Mouse (Mus musculus) cortical plate, adult 2 months (tissue): ENCODE data around the gene B3gnt5. TPM values are rescaled to one million over a fixed set of nuclear protein-coding genes. Genes with fewer than 3 reads are reported as not detected.

Experiments used
- H3K27ac ChIP-seq: fragments of 200-500 bp; 2 replicates; pipeline ENCODE4 v1.5.1; 2012; ENCODE audit warnings: low read length, control low read depth, inconsistent platforms; ENCODE audit not compliant: insufficient read depth
- H3K4me1 ChIP-seq: fragments of 200-500 bp; 2 replicates; pipeline ENCODE4 v1.6.1; 2011; ENCODE audit warnings: low read length; ENCODE audit not compliant: control insufficient read depth, insufficient read depth
- H3K4me3 ChIP-seq: fragments of 200-500 bp; 2 replicates; pipeline ENCODE4 v1.5.1; 2011; ENCODE audit warnings: mild to moderate bottlenecking, low read length, control low read depth; ENCODE audit not compliant: insufficient read depth
- CTCF ChIP-seq: fragments of 200-500 bp; IDR thresholded peaks from 2 replicates; pipeline ENCODE4 v1.5.1; 2011; ENCODE audit warnings: mild to moderate bottlenecking, control low read depth, low read length; ENCODE audit not compliant: insufficient read depth; ENCODE audit errors: extremely low read depth
- POLR2A ChIP-seq: fragments of 200-500 bp; IDR thresholded peaks from 2 replicates; pipeline ENCODE4 v1.6.1; 2011; ENCODE audit warnings: mild to moderate bottlenecking, low read length, control low read depth; ENCODE audit not compliant: insufficient read depth; ENCODE audit errors: extremely low read depth
- polyA plus RNA-seq: library from polyadenylated mRNA; depleted of rRNA; stranded (reverse); fragments of >200 nt; gene quantifications from 2 replicates; pipeline ENCODE4 v1.2.3, GENCODE M21; 2012; rRNA removed

Gene B3gnt5
- polyA plus RNA-seq, 1 experiment = 0.44 TPM

GRCm38 (mm10) chr16:19789914-19790313, 29.9 kb downstream of the B3gnt5 start:
- no peaks in the 10 kb centered on the region for H3K4me1 ChIP-seq
- TF ChIP-seq POLR2A (no peak), CTCF (no peak)
- H3K4me3 ChIP-seq = no peak overlapping the region
- no peak overlapping the region for H3K27ac ChIP-seq

GRCm38 (mm10) chr16:19818801-19819200, 58.8 kb downstream of the B3gnt5 start:
- no peak overlapping the region for H3K4me3 ChIP-seq
- TF ChIP-seq CTCF = no peak
- no peak for TF ChIP-seq POLR2A
- no peak overlapping the region for H3K27ac ChIP-seq
- H3K4me1 ChIP-seq = no peaks in the 10 kb centered on the region

Other genes with a start within 250 kb of the B3gnt5 start
- gene Olfr167, start 237.9 kb upstream of the B3gnt5 start, polyA plus RNA-seq = not detected in 2 replicates
- not detected in 2 replicates for gene Olfr168, start 224.7 kb upstream of the B3gnt5 start, polyA plus RNA-seq
- not detected in 2 replicates for gene Olfr169, start 188.4 kb upstream of the B3gnt5 start, polyA plus RNA-seq
- gene Olfr170, start 148.3 kb upstream of the B3gnt5 start, polyA plus RNA-seq = not detected in 2 replicates
- not detected in 2 replicates for gene Olfr171, start 130.3 kb upstream of the B3gnt5 start, polyA plus RNA-seq
- not detected in 2 replicates for gene Lamp3, start 53.8 kb upstream of the B3gnt5 start, polyA plus RNA-seq
- 2.7 and 2.8 TPM in 2 replicates for gene Klhl6, start 222.8 kb downstream of the B3gnt5 start, polyA plus RNA-seq